Mouse (Mus musculus): ENCODE measurements at regions not wholly inside any gene's neighbourhood (a gene's known extent, or its start where the extent isn't known, plus 50 kb on each side); places are given as distances from the start of the nearest gene placed in this dataset.

DNA sequence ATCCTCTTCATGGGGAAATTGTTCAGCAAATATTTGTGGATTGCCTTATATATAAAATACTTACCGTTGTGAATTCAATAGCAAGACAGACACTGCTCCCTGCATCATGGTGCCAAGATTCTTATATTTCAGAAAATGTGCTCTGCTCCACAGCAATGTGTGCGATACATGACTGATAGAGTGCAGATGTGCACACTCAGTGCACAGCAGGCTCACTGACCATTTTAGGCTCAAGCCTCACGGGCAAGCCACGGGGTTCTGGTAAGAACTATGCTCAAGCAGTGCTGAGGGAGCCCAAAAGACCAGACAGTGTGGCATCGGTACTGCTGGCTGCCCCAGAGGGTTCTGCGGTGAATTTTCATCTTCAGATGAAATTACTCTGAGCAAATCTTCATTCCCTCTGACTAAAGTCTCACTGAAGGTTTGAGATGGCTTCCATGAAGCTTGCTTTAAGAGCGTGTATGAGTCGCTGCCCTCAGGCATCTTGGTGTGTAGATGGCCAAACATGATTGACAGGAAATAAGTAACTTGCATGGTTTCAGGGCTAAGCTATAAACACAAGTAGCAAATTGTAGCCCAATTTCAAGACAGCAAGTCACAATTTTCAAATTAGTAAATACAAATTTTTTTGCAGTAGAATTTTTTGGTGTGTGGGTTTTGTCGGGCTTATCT, 92.4 kb downstream of the Fam76b start:
- Histone ChIP-seq H3K36me3 (ENCODE audit: control insufficient read depth, insufficient read depth, low read length) (no peaks in the 10 kb centered on the region), H3K9me3 (ENCODE audit: control insufficient read depth, low read length) (no peaks in the 10 kb centered on the region), H3K4me3 (ENCODE audit: low read length) (no peak overlapping the region), H3K4me2 (replicated peaks; ENCODE audit: low read depth, low read length) (no peak overlapping the region), H3K27ac (ENCODE audit: low read depth, low read length) (no peak overlapping the region), H3K9ac (ENCODE audit: low read depth, low read length) (no peak overlapping the region), H3K4me1 (ENCODE audit: control insufficient read depth, insufficient read depth, low read length) (0 out of 2 replicates have a peak, but pooled peaks cover 3% of the 10 kb centered on the region), H3K27me3 (ENCODE audit: control insufficient read depth, insufficient read depth, low read length) (no peaks in the 10 kb centered on the region)
- 82% methylated on average over 9 of the region's 9 CpGs for WGBS
- ATAC-seq (ENCODE audit: low FRiP score, low TSS enrichment): no peak

DNA sequence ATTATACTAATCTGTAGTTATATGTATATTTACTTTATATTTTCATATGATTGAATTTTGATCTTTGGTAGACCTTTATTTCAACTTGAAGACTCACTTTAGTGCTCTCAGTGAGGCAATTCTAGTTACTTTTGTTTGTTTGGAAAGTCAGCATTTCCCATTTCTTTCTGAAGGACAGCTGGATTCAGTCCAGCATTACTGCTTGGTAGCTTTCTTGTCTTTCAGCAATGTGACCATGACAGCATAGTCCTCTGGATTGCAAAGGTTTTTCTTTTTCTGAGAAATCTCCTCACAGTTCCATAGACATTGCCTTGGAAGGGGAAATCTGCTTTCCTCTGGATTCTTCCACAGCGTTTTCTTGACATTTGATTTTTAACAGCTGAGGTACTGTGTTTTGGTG, 93.1 kb downstream of the Fam76b start:
- no peak for ATAC-seq (ENCODE audit: low FRiP score, low TSS enrichment)
- H3K27me3 ChIP-seq (ENCODE audit: control insufficient read depth, insufficient read depth, low read length): no peaks in the 10 kb centered on the region
- H3K9ac ChIP-seq (ENCODE audit: low read depth, low read length): no peak overlapping the region
- H3K4me3 ChIP-seq (ENCODE audit: low read length): no peak overlapping the region
- no peak overlapping the region for H3K4me2 ChIP-seq (replicated peaks; ENCODE audit: low read depth, low read length)
- no peaks in the 10 kb centered on the region for H3K36me3 ChIP-seq (ENCODE audit: control insufficient read depth, insufficient read depth, low read length)
- H3K27ac ChIP-seq (ENCODE audit: low read depth, low read length): no peak overlapping the region
- 0 out of 2 replicates have a peak, but pooled peaks cover 3% of the 10 kb centered on the region for H3K4me1 ChIP-seq (ENCODE audit: control insufficient read depth, insufficient read depth, low read length)
- WGBS: 76% methylated on average over 1 of the region's 1 CpGs
- H3K9me3 ChIP-seq (ENCODE audit: control insufficient read depth, low read length): no peaks in the 10 kb centered on the region

DNA sequence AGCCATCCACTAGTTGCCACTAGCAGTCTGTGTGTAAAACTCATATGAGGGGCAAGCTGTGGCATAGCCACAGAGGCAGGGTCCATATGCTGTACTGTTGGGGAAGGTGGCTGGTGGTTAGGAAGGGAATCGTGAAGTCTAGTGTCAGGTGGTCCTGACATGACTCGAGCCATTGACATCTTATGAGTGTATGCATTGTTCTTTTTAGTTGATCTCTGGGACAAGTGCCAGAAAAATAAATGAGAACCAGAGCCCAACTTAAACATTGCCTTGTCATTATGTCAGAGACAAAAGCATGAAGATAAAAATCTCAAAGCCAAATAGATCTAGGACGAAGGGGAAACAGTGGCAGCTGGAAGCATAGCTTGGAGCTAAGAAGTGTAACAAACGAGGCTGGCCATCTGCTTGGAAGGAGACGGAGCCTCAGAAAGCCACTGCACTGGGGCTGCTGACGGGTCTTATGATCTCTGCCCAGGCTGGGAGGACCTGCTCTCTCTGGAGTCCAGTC, 104.5 kb downstream of the Fam76b start:
- ATAC-seq (ENCODE audit: low FRiP score, low TSS enrichment): 0 out of 2 replicates have a peak, but pooled peaks have one; percentile 55

DNA sequence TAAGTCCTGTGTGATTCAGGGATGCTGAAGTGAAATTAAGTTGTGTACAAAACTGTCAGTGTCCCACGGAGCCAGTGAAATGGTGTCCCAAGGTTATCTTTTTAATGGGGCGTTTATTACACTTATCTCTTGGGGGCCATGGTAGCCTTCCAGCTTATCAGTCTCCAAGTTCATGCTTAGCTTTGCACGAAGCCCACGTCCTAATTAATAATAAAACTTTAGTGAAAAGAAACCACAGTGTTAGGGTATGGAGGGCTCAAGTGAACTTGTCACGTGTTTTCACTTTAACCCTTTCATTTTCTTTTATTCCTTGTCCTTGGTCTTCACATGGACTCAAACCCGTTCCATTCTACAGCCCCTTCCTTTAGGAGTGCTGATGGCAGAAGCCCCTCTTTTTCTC, 105.9 kb downstream of the Fam76b start:
- no peak overlapping the region for H3K4me3 ChIP-seq (ENCODE audit: low read length)
- H3K27ac ChIP-seq (ENCODE audit: low read depth, low read length): no peak overlapping the region
- H3K4me1 ChIP-seq (ENCODE audit: control insufficient read depth, insufficient read depth, low read length): no peaks in the 10 kb centered on the region
- 56% methylated on average over 6 of the region's 6 CpGs for WGBS
- H3K36me3 ChIP-seq (ENCODE audit: control insufficient read depth, insufficient read depth, low read length): no peaks in the 10 kb centered on the region
- ATAC-seq (ENCODE audit: low FRiP score, low TSS enrichment): no peak
- no peak overlapping the region for H3K4me2 ChIP-seq (replicated peaks; ENCODE audit: low read depth, low read length)
- no peak overlapping the region for H3K9ac ChIP-seq (ENCODE audit: low read depth, low read length)
- 0 out of 2 replicates have a peak, but pooled peaks cover 3% of the 10 kb centered on the region for H3K9me3 ChIP-seq (ENCODE audit: control insufficient read depth, low read length)
- H3K27me3 ChIP-seq (ENCODE audit: control insufficient read depth, insufficient read depth, low read length): no peaks in the 10 kb centered on the region

More for the DNA sequence above, 104.5 kb downstream of the Fam76b start:
- H3K9ac ChIP-seq (ENCODE audit: low read depth, low read length): no peak overlapping the region
- 0 out of 2 replicates have a peak, but pooled peaks cover 3% of the 10 kb centered on the region for H3K9me3 ChIP-seq (ENCODE audit: control insufficient read depth, low read length)
- no peaks in the 10 kb centered on the region for H3K4me1 ChIP-seq (ENCODE audit: control insufficient read depth, insufficient read depth, low read length)
- H3K27ac ChIP-seq (ENCODE audit: low read depth, low read length): no peak overlapping the region
- H3K4me3 ChIP-seq (ENCODE audit: low read length): no peak overlapping the region
- 42% methylated on average over 6 of the region's 6 CpGs for WGBS
- no peak overlapping the region for H3K4me2 ChIP-seq (replicated peaks; ENCODE audit: low read depth, low read length)
- H3K36me3 ChIP-seq (ENCODE audit: control insufficient read depth, insufficient read depth, low read length): no peaks in the 10 kb centered on the region
- no peaks in the 10 kb centered on the region for H3K27me3 ChIP-seq (ENCODE audit: control insufficient read depth, insufficient read depth, low read length)

DNA sequence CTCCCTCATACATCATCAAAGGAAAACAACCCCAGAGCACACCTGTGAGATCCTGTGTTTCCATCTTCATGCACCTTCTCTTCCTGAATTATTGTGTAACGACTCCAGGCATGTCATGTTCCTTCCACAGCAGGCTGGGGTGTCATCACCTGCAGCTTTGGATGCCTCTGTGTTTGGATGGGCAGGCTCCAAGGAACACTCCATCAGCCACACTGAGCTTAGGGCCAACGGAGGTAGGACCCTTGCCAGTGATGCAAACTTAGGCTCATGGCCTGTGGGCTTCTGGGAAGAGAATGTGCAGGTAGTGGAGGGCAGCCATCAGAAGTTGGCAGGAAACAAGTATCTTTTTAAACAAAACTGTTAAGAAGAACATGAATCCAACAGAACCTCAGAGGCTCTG, 109.8 kb downstream of the Fam76b start:
- Histone ChIP-seq H3K9ac (ENCODE audit: low read depth, low read length) (no peak overlapping the region), H3K9me3 (ENCODE audit: control insufficient read depth, low read length) (no peaks in the 10 kb centered on the region), H3K27me3 (ENCODE audit: control insufficient read depth, insufficient read depth, low read length) (no peaks in the 10 kb centered on the region), H3K4me1 (ENCODE audit: control insufficient read depth, insufficient read depth, low read length) (no peaks in the 10 kb centered on the region), H3K36me3 (ENCODE audit: control insufficient read depth, insufficient read depth, low read length) (no peaks in the 10 kb centered on the region), H3K27ac (ENCODE audit: low read depth, low read length) (no peak overlapping the region), H3K4me3 (ENCODE audit: low read length) (no peak overlapping the region), H3K4me2 (replicated peaks; ENCODE audit: low read depth, low read length) (no peak overlapping the region)
- 86% methylated on average over 2 of the region's 2 CpGs for WGBS
- no peak for ATAC-seq (ENCODE audit: low FRiP score, low TSS enrichment)

GRCm38 (mm10) chr9:13946519-13946918, 119.0 kb downstream of the Fam76b start:
- Histone ChIP-seq H3K27ac (ENCODE audit: low read depth, low read length) (no peak overlapping the region), H3K9ac (ENCODE audit: low read depth, low read length) (no peak overlapping the region), H3K9me3 (ENCODE audit: control insufficient read depth, low read length) (no peaks in the 10 kb centered on the region), H3K27me3 (ENCODE audit: control insufficient read depth, insufficient read depth, low read length) (no peaks in the 10 kb centered on the region), H3K36me3 (ENCODE audit: control insufficient read depth, insufficient read depth, low read length) (no peaks in the 10 kb centered on the region), H3K4me3 (ENCODE audit: low read length) (no peak overlapping the region), H3K4me1 (ENCODE audit: control insufficient read depth, insufficient read depth, low read length) (no peaks in the 10 kb centered on the region), H3K4me2 (replicated peaks; ENCODE audit: low read depth, low read length) (no peak overlapping the region)
- 58% methylated on average over 3 of the region's 3 CpGs for WGBS
- no peak for ATAC-seq (ENCODE audit: low FRiP score, low TSS enrichment)

DNA sequence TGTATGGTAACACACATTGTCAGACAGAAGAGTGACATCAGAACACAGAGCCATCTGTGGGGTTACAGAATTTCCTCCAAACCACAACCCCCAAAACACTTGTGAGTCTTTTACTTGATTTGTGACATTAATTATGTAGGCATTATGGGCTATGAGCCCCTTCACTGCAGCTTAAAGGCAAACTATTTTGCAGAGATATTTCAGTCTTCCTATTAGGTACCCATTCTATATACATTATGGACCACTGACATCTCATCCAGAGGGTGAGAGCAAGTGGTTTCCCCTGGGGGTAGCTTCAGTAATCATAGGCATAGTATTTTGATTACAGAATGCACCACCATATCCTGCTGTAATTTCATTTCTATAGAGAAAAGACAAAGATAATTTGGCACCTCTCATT, 124.6 kb downstream of the Fam76b start:
- Histone ChIP-seq H3K9ac (ENCODE audit: low read depth, low read length) (no peak overlapping the region), H3K27me3 (ENCODE audit: control insufficient read depth, insufficient read depth, low read length) (no peaks in the 10 kb centered on the region), H3K4me2 (replicated peaks; ENCODE audit: low read depth, low read length) (no peak overlapping the region), H3K4me1 (ENCODE audit: control insufficient read depth, insufficient read depth, low read length) (no peaks in the 10 kb centered on the region), H3K9me3 (ENCODE audit: control insufficient read depth, low read length) (no peaks in the 10 kb centered on the region), H3K4me3 (ENCODE audit: low read length) (no peak overlapping the region), H3K27ac (ENCODE audit: low read depth, low read length) (no peak overlapping the region), H3K36me3 (ENCODE audit: control insufficient read depth, insufficient read depth, low read length) (no peaks in the 10 kb centered on the region)
- ATAC-seq (ENCODE audit: low FRiP score, low TSS enrichment): no peak

DNA sequence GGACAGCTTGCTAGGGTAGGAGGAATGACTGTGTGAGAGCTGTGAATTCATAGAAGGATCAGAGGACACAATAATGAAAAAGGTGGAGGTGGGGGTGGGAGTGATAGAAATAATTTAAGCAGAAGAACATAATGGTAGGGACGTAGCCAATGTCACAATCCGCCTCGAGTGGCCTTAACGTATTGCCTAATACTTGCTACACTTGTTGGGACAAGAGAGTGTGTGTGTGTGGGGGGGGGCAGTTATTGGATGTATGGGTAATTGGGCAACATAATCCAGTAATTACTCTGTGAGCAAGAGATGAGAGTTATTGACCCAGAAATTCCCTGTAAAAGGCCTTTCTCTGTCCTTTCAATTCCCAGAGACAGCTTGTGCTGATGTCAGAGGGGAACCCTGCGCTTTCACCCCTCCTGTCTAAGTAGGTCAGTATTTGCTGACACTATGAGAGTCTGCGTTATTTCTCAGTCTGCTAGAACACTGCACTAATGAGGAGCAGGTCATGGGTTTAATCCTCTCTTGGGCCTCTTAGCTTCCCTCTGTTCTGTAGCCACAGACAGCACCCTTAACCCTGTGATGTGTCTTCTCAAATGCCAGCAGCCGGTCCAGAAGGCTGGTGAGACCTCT, 135.7 kb downstream of the Fam76b start:
- no peak overlapping the region for H3K4me3 ChIP-seq (ENCODE audit: low read length)
- no peaks in the 10 kb centered on the region for H3K36me3 ChIP-seq (ENCODE audit: control insufficient read depth, insufficient read depth, low read length)
- H3K27me3 ChIP-seq (ENCODE audit: control insufficient read depth, insufficient read depth, low read length): no peaks in the 10 kb centered on the region
- 76% methylated on average over 7 of the region's 7 CpGs for WGBS
- no peak for ATAC-seq (ENCODE audit: low FRiP score, low TSS enrichment)
- no peaks in the 10 kb centered on the region for H3K4me1 ChIP-seq (ENCODE audit: control insufficient read depth, insufficient read depth, low read length)
- H3K4me2 ChIP-seq (replicated peaks; ENCODE audit: low read depth, low read length): no peak overlapping the region
- no peaks in the 10 kb centered on the region for H3K9me3 ChIP-seq (ENCODE audit: control insufficient read depth, low read length)
- no peak overlapping the region for H3K27ac ChIP-seq (ENCODE audit: low read depth, low read length)
- H3K9ac ChIP-seq (ENCODE audit: low read depth, low read length): no peak overlapping the region

DNA sequence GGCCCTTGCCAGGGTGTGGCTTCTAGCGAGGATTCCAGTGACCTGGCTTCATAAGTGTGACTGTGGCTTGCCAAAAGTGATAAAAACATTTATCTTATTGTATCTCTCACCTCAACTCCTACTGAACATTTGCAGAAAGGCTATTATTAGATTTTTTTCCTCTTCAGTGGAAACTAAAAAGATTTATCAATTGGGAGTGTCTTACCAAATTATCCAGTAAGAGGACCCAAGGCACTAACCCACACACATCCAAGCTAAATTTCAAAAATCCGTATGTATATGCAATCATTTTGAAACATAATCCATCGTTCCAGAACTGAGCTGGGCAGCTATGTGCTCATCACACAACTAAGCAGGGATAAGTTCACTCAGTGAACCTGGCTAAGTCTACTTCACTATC, 136.3 kb downstream of the Fam76b start:
- Histone ChIP-seq H3K27me3 (ENCODE audit: control insufficient read depth, insufficient read depth, low read length) (no peaks in the 10 kb centered on the region), H3K4me2 (replicated peaks; ENCODE audit: low read depth, low read length) (no peak overlapping the region), H3K4me1 (ENCODE audit: control insufficient read depth, insufficient read depth, low read length) (no peaks in the 10 kb centered on the region), H3K9me3 (ENCODE audit: control insufficient read depth, low read length) (no peaks in the 10 kb centered on the region), H3K9ac (ENCODE audit: low read depth, low read length) (no peak overlapping the region), H3K36me3 (ENCODE audit: control insufficient read depth, insufficient read depth, low read length) (no peaks in the 10 kb centered on the region), H3K27ac (ENCODE audit: low read depth, low read length) (no peak overlapping the region), H3K4me3 (ENCODE audit: low read length) (no peak overlapping the region)
- no peak for ATAC-seq (ENCODE audit: low FRiP score, low TSS enrichment)
- WGBS: 80% methylated on average over 3 of the region's 3 CpGs

Measured in kidney, embryonic 14.5 days (tissue).